Mouse (Mus musculus): ENCODE data around the gene Frmd6.
A peak's percentile ranks its signal among the peaks of the same experiment; 100 is the strongest.

The Frmd6 gene

GRCm38 (mm10) chr12:70824729-70825650 is at the start of gene Frmd6:
Frmd6 (plus strand) TSS chr12:70825514.
- peak; percentile 92 for DNase-seq (ENCODE audit: low read depth, low spot score)

DNA sequence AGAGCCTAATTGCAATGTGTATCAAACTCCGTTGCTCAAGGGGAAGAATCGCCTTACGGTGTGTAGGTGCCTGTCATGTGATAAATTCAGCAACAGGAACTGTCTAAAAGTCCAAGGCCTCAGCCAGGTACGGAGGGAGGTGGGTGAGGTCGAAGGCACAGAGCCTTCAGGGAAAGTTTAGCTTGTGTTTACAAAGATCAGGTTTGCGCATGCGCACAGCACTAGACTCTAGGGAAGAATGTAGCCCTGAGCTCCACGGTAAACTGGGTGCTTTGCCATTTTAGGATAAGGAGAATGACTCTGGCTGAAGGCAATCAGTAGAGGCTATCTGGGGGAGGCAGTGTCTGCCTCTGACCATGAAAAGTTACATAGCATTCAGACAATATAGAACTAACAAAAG is 49.7 kb upstream of the Frmd6 start:
- no peak for DNase-seq (ENCODE audit: low read depth, low spot score)

DNA sequence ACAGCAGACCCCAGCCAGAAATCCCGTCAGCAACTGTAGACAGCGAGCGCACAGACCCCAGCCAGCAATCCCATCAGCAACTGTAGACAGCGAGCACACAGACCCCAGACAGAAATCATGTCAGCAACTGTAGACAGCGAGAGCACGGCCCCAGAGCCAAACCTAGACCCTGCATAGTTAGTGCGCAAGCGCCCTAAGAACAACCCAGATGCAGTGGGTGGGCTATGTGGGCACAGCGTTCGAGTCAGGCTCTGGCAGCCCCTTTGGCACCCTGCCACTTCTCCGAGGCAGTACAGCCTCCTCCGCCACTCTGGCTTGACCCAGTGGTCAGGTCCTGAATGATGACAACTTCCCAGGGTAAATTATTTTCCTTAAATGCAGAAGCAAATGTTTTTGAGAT is 48.6 kb upstream of the Frmd6 start:
- no peak for DNase-seq (ENCODE audit: low read depth, low spot score)

DNA sequence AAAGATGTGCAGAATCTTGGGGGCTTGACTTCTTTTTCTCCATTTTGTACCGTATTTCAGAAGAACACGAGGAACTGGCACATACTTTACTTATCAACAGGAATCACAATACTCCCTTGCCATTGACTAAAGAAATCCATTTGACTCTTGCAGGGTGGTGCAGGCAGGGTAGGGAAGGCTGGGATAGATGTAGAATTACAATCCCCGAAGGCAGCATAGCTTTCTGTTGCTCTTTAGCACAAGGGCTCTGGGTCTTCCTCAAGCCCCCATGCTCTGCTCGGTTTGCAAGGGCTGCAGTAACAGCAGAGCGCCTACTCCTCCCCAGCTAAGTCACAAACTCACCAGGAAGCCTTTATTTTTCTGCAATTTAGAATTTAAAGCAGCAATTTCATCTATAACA is 47.8 kb upstream of the Frmd6 start:
- no peak for DNase-seq (ENCODE audit: low read depth, low spot score)

- DNase-seq (ENCODE audit: low read depth, low spot score) = no peak
These were observed 47.4 kb upstream of the Frmd6 start for GRCm38 (mm10) chr12:70777866-70778265.

- DNase-seq (ENCODE audit: low read depth, low spot score) = no peak
These were observed 47.0 kb upstream of the Frmd6 start for GRCm38 (mm10) chr12:70778271-70778670.

- DNase-seq (ENCODE audit: low read depth, low spot score) = no peak
These were observed 46.6 kb upstream of the Frmd6 start for GRCm38 (mm10) chr12:70778724-70779123.

- DNase-seq (ENCODE audit: low read depth, low spot score) = no peak
These were observed 42.3 kb upstream of the Frmd6 start for GRCm38 (mm10) chr12:70783049-70783448.

DNA sequence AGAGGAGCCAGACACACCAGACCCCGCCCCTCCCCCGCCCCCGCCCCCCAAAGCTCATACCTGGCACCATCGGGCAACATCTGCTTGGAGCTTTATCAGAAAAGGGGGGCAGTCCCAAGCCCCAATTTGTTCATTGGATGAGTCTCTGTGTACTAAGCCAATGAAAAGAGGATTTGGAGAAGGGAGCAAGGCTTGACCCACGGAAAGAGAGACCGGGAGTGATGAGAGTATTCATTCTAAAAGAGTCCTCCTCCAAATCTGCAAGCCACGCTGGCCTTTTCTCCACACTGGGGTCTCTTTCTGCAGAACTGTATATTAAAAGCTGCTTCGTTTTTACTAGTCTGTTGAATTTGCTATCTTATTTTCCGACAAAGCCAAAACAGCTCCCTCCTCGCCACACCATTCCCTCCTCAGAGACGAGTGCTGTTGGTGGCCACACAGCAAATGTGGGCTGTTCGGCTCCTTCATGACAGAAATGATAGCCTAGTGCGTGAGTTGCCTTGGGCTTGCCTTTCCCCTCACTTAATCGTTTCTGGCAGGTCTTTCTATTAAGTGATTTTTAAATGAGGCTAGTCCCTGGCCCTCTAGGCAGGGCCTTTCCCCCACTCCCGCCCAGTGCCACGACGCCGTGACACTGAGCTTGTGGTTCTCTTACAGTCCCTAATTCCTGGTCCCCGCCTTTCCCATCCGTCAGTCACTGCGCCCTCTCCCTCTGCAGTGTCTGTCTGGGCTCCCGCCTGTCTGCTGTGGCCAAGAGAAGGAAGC is 41.7 kb upstream of the Frmd6 start:
- no peak for DNase-seq (ENCODE audit: low read depth, low spot score)

DNA sequence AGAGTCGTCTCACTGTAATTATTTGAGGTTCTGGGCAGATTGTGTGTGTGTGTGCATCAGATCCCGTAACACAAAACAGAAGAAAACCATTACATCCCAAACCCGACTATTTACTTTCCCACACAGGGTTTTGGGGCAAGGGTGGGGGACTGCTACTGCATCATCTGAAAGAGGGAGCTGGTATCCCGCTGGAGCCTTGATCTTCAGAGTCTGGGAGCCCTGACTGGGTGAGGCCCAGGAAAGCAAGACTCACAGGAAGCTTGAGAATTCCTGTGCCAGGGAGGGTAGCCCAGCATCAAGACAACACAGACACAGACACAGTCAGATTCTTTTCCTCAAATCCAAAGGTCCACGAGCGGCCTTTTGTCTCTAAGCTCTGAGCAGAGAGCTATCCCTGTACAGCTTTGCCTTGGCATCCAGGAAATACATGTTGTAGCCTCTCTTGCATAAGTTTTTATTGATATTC is 41.0 kb upstream of the Frmd6 start:
- DNase-seq (ENCODE audit: low read depth, low spot score) = no peak

GRCm38 (mm10) chr12:70789341-70789740 is 36.0 kb upstream of the Frmd6 start:
- DNase-seq (ENCODE audit: low read depth, low spot score) = no peak

- DNase-seq (ENCODE audit: low read depth, low spot score) = no peak
These were observed 32.0 kb upstream of the Frmd6 start for GRCm38 (mm10) chr12:70793291-70793690.

GRCm38 (mm10) chr12:70794543-70795388 is 30.5 kb upstream of the Frmd6 start:
- no peak for DNase-seq (ENCODE audit: low read depth, low spot score)

DNA sequence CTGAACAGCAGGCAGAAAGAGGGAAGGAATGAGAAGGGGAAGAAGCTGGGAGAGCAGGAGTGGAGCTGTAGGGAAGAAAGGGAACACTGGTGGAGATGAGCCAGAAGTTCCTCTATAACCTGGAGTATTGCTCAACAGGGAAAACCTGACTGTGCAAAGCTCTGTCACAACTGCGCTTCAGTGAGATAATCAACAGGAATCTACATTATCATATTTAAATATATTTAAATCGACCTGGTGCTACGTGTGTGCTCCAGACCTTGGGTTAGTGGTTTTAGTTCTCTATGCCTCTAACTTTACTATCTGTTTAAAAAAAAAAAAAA is 30.0 kb upstream of the Frmd6 start:
- no peak for DNase-seq (ENCODE audit: low read depth, low spot score)

GRCm38 (mm10) chr12:70798496-70798895 is 26.8 kb upstream of the Frmd6 start:
- no peak for DNase-seq (ENCODE audit: low read depth, low spot score)

DNA sequence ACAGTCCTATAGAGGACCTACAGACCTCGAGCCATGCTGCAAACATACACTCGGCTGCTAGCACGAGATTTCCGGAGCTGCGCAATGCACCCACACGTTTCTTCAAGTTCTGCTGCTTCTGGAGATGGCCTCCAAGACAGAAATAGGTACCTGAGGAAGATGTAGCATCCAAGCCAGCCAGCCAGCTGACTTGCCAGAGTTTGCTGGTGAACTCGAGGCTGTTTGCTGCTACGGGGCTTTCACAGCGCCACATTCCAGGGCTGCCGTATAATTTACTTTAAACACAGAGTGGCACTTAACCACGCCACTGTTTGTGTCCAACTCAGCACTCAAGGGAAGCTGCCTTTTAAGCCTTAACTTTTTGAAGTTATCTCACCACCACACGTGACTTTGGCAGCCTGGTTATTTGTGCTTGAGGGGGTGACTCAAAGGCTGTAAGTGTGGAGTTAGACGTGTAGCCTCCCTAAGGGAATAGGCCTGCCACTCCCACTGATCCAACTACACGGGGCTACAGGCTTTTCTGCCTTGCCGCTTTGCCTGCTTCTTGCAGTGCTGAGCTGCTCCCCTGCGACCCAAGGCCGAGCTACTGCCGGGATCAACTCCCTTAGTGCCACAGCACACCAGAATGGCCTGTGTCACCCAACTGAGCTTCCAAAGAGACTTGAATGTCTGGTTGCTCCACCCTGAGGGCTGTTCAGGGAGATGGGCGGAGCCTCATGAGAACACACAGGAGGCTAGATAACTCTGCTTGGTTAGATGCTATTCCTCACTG is 25.9 kb upstream of the Frmd6 start:
- no peak for DNase-seq (ENCODE audit: low read depth, low spot score)

DNA sequence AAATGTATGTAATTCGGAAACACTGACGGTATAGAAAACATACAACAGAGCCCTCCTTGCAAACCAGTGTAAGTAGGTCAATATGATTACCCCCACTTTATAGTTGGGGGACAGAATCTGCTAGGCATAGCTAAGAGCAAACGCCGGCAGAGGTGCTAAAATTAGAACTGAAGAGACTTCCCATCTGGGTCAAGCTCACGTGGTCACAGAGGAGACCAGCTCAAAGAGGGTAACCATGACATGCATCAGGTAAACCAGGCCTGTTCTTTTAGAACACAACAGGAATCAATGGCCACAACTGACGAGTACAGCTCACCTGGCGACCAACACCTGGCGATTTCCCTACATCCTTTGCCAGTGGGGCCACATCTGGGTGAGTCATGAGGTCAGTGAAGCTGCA is 25.2 kb upstream of the Frmd6 start:
- no peak for DNase-seq (ENCODE audit: low read depth, low spot score)

DNA sequence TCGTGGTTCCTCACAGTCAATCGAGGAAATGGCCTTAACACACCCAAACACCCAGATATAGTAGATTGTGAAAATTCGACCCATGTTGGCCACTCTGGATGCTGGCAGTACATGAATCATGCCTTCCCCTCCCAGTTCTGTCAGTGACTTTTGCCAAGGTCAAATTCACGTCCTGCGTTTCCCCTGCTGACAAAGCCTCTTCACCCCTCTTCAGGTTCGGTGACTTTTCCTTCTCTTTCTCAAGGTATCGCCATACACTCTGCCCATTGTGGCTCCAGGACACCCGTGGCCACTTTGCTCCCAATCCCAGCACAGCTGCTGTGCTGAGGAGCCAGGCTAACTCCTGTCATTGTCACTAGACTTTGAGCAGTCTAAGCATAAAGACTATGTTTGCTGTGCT is 24.0 kb upstream of the Frmd6 start:
- no peak for DNase-seq (ENCODE audit: low read depth, low spot score)

DNA sequence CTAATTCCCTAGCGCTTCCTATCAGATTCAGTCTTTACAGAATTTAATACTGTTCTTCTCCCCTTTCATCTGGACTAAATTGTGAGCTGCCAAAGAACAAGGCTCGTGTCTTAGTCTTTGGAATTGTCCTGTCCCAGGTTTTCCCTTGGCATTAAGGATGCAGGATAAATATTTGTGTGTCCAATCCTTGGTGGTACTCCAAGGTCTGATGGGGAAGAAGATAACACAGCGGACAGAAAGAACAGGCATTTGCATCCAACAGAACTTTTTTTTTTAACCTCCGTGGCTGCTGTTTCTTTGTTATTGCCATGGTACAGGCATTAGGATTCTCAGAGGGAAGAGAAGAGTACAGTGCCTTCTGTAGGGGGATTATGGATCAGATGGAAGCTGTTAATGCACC is 21.8 kb upstream of the Frmd6 start:
- no peak for DNase-seq (ENCODE audit: low read depth, low spot score)

DNA sequence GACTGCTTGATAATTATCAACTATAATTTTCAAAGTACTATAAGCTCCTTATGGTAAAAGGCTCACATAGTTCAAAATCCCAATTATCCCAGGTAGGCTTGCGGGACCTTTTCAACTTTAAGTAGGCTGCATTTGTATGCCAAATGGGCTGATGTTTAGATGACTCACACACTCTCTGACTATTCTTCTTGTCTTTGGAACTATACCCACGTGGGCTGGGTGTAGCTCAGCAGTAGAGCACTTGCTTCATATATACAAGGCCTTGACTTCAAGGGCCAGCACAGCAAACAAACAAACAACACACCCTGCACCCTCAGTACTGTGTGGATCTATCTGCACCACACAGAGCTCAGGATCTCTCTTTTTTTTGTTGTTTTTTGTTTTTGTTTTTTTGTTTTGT is 20.3 kb upstream of the Frmd6 start:
- no peak for DNase-seq (ENCODE audit: low read depth, low spot score)

DNA sequence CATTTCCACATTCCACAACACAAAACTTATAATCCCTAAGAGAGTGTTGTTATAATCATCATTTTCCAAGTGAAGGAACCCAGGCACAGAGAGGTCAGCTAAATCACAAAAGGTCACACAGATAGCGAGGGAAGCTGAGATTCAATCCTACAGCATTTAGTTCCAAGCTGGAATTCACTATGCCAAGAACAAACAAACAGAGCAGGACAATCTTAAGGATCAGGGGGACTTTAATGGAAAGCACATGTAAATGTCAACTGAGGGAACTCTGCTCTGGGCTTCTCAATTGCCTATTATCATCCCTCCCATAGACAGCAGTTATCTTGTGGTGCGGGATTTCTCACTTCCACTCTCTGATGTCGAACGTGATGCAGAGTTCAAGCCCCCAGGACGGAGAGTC is 17.8 kb upstream of the Frmd6 start:
- no peak for DNase-seq (ENCODE audit: low read depth, low spot score)

All from brain, embryonic 18.5 days (tissue).